Mouse (Mus musculus): ENCODE results near the gene Col19a1.
A peak's percentile ranks its signal among the peaks of the same experiment; 100 is the strongest.

Gene Col19a1

DNA sequence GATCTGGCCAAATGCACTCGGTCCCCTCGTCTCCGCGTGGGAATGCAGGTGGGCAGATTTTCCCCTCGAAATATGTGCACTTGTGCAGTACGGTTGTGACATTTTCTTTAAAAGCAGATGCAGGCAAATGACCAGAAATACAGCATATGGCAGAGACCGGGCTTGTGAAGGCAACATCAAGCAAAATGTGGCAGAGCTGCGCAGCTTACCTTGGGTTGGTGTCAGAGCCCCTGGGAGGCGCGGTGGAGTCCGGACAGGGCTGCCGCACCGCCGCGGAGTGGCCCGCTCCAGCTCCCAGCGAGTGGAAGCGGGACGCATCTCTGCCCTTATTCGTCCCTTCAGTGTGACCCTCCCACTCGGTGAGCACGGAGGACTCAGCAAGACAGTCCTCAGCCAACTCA lies at the start of gene Col19a1:
Col19a1 (minus strand) TSS at position 332 of the 401 bp plus-strand sequence.
- DNase-seq (ENCODE audit: low spot score in 2 of 2), result no peak

DNA sequence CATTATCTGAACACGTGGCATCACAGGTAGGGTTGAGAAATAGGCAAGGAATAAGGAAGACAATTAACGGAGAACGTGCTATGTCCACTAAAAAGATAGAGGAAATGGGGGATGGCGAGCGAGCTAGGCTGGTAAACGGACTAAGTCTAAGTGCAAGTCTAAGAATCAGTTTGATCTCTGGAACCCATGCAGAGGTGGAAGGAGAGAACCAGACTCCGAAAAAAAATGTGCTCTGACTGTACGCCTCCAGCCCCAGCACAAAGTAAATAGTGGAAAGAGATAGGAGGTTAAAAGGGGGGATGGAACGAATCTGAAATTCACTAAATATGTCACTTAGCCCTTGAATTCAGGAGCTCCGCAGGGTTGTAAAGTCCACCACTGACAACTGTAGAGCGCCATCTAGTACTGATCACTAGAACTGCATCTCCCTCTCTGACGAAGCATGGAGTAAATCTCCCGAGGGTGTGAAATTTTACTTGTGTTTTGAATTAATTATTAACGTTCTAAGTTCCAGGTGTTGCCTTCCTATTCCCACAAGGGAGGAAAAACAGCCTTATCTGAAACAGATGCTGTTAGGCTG lies 46.4 kb upstream of the Col19a1 start:
- DNase-seq (ENCODE audit: low spot score in 2 of 2), result no peak

DNA sequence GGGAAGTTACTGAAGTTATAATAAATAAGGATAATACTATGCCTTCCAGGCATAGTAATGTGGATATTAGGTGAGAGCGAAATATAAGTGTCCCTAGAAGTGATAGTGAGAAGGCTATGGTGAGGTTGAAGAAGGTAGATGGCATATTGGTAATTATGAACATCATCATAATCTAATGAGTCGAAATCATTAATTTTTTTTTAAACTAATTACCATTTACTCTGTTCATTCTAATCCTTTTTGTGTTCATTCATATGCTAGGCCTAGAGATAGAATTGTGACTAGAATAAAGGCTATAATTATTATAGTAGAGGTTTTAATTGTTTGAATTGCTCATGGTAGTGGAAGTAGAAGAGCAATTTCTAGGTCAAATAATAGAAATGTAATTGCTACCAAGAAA lies 25.3 kb upstream of the Col19a1 start:
- DNase-seq (ENCODE audit: low spot score in 2 of 2), result peak in 1 of 2 experiments; percentile 85

DNA sequence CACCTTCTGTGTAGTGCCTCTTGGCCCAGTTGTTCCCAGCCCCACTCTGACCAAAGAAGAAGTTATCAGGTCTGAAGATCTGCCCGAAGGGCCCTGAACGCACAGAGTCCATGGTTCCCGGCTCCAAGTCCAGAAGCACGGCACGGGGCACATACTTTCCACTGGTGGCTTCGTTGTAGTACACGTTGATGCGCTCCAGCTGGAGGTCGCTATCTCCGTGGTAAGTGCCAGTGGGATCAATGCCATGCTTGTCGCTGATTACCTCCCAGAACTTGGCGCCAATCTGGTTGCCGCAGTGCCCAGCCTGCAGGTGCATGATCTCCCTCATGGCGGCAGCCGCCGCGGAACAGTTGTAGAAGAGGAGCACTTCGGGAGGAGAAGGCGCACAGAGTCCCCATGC lies 7.8 kb upstream of the Col19a1 start:
- DNase-seq (ENCODE audit: low spot score in 2 of 2), result no peak

DNA sequence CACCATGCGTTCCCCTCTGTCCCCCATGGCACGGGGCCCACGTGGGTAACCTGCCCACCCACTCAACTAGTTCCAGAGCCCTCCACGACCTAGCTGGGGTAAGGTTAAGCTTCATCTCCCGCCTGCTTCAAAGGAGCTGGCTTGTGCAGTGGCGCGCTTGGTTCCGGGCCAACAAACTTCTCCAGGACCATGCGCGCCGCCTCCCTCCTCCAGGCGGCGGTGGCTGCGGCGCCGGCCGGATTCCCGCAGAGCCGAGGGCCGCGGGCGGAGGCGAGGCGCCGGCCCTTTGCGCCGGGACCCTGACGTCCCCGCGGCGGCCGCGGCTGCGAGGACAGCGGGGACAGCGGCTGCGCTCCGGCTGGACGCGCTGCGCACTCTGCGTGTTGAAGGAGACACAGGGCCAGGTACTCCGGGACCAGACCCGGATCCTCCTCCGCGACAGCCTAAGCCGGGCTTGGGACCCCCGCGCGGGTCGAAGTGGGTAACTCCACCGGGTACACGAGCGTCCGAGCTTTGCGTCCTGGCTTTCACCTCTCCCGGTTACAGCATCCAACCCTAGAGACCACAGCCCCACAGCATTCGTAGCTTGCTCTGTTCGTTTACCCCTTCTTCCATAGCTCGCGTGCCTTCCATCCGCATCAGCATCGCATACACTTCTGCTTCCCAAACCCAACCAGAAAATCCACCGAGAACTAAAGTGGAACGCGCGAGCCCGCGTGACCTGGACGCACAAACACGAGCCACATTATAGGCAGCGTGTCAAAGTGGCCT lies 717 bp downstream of the Col19a1 start:
- no peak for DNase-seq (ENCODE audit: low spot score in 2 of 2)

DNA sequence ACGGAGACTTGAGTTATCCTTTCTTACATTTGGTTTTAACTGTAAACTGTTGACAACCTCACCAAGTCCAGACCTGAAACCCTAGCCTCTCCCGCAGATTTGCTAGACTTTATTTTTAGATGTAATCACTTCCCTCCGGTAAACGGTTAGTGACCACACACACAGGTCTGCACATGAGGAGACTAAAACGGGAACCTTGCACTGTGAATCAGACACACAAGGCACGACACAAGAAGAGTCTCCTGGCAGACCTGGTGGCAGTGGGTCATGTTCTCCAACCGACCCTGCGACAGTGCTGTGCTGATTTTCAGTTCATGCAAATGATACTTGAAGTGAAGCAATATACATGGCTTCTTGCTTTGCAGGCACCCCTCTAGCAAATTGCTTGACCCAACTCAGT lies 14.7 kb downstream of the Col19a1 start:
- DNase-seq (ENCODE audit: low spot score in 2 of 2), result no peak

DNA sequence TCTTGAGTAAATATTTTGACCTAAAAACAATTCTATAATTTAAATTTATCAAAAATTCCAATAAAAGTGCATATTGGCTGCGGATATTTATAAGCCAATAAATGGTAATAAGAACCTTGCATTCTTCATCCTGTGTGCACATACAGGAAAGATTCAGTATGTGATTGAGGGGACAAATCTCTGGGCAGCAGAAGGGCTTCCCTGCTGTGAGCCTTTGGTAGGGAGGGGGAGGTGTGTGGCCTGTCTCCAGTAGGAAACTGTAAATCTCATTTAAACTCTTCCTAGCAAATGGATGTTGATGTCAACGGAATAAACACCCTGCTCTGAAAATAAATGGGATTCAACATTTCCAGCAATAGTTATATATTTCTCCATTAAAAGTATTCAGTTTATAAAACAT lies 23.2 kb downstream of the Col19a1 start:
- DNase-seq (ENCODE audit: low spot score in 2 of 2), result no peak

DNA sequence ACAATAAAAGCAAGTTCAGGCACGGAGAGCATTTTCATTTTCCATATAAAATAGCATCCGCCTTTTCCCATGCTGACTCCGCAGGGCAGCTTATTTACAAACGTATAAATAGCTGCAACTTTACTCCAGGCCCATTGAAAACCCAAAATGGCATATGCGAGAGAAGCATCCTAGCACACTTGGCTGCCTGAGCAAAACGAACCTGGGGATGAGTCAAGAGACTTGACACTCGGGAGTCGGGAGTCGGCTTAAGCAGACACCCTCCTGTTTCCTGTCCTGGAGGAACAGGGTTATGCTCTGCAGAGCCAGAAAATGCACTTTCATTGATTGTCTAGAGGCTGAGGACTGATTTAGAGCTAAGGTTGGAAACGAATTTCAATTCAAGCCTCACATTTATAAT lies 29.3 kb downstream of the Col19a1 start:
- no peak for DNase-seq (ENCODE audit: low spot score in 2 of 2)

DNA sequence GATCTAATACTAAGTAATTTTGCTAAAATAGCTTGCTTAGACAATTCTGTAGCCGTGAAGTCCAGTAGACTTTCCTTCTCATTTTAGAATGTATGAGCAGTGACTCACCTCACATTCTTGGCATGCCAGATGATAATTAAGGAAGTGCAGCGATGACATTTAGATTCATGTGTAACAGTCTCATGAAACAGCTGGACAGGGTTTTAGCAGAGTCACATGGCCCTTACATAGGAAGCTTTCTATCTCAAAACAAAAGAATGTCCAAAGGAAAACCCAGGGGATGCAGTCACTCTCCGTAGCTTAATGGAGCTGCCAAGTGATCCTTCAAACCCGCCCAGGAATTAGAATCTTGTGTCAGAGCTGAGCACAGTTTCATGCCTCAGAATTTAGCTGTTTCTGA lies 33.8 kb downstream of the Col19a1 start:
- peak; percentile 21 to 28 for DNase-seq (ENCODE audit: low spot score in 2 of 2)

DNA sequence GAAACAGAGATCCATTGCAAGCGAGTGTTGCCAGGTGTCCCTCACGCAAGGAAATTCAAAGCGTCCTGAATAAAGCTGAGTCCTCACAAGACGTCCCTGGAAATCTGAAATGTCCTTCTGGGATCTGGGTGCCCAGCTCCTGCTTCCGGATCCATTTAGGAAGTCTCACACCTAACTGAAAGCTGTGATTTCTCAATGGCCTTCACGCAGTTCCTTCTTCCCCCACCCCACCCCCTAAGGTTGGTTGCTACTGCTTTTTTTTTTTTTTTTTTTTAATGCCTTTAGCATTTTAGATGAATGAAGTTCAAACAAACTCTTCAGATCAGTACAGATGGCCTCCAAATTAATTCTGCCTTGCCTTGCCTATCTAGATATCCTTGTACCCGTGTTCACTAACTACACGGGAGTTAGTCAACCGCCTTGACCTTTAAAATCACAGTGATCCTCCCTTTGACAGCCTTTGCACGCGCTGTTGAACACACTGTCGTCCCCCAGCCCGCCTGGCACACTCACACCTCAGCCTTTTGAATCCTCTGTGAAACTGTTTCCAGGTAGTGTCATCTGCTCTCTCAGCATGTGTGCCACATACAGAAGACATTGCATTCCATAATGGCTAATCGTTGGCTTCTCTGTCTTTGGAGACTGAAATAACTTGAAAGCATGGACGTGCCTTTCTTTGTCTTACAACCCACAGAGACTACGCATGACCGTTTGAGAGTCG lies 36.6 kb downstream of the Col19a1 start:
- DNase-seq (ENCODE audit: low spot score in 2 of 2), result no peak

DNA sequence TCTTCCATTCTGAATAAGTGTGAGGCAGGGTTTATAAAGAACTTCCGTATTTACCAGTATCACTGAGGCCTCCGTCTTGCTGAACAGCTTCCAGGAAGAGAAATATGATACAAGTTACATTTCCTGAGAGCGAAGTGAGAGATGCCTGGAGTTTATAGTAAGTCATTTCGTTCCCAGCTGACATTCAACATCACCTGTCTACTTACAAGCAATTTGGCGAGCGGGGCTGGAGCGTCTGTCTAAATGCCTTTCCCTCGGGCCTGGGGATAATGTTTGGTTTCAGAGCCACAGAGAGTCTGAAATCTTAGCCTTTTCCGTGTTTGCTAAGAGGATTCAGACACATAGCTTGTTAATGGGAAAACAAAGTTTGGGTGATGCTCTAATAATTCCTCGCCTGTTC lies 37.2 kb downstream of the Col19a1 start:
- DNase-seq (ENCODE audit: low spot score in 2 of 2), result no peak

DNA sequence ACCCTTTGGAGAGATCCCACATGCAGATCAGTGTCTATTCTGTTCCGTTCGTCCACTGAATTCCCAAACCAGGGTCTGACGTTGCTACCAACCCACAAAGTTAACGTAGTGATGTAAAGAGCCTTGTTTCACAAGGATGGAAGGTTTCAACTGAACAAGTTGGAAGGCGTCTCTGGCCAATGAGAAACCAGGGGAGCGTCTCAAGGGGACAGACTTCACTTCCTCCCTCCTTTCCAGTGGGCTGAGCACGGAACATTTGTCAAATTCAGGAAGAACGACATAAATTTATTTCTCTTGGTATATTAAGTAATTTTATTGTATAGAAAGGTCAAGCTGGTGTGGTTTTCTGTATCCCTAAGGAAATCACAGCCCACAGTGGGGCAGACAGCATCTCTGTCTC lies 38.2 kb downstream of the Col19a1 start:
- no peak for DNase-seq (ENCODE audit: low spot score in 2 of 2)

DNA sequence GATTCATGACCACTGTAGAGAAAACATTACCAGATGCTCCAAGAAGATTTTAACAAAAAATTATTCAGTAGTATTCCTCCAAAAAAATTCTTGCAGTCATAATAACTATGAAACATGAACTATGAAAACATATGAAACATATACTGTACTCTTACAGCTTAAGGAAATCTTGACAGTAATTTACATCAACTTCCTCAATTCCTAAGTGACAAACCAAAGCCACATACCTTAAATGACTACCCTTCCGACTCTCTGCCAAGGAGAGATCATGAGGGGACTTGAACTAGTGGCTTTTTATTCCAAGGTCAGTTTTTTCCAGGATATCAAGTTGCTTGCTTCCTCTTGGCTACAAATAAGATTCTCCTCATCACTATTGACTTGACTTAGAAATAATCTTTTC lies 39.7 kb downstream of the Col19a1 start:
- DNase-seq (ENCODE audit: low spot score in 2 of 2), result no peak

DNA sequence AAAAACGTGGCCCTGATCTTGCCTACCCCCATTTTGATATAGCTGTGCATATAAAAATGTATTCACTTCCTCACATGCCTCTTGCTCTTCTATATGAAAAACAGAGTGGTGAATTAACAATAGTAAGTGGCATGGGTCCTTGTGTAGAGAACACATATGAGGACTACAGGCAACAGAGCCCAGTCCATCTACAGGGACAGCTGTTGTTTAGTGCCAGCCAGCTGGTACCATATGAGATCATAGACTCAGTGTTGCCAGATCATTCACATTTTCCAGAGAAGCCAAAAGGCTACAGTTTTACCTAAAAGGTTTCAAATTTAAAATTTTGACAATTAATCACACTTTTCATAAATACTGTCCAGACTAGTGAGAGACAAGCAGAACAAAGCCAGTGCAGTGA lies 47.4 kb downstream of the Col19a1 start:
- no peak for DNase-seq (ENCODE audit: low spot score in 2 of 2)

DNA sequence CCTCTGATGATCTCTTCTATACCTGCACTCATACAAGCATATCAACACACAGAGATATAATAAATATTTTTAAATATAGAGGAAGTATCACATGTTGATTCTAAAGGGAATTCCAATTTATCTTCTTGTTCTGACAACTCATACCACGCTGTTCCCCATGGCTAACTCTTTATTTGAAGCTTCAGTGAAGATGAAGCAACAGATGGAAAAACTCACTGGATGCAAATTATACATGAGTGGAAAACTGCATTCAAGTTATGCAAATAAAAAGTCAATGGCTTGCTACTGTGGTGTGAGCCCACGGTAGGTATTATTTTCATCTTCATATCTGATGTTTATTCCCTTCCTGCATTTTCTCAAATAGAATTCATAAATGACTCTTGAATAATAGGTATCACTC lies 60.1 kb downstream of the Col19a1 start:
- no peak for DNase-seq (ENCODE audit: low spot score in 2 of 2)

DNA sequence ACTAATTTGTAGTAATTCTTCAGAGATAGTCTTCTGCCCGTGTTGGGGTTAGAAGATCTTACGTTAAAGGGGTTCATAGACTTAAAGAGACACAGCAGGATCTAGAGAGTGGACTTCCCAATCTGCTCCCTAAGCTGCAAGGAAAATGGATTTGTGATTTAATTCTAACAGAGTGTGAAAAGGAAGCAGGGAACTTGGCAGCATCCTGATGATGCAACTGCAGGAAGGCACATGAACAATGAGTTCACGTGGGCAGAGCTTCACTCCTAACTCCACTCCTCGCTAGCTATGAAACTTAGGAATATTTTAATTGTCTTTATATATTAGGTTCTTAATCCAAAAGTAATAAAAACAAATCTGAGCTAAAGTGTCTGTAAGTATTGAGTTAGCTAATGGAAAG lies 69.8 kb downstream of the Col19a1 start:
- no peak for DNase-seq (ENCODE audit: low spot score in 2 of 2)

DNA sequence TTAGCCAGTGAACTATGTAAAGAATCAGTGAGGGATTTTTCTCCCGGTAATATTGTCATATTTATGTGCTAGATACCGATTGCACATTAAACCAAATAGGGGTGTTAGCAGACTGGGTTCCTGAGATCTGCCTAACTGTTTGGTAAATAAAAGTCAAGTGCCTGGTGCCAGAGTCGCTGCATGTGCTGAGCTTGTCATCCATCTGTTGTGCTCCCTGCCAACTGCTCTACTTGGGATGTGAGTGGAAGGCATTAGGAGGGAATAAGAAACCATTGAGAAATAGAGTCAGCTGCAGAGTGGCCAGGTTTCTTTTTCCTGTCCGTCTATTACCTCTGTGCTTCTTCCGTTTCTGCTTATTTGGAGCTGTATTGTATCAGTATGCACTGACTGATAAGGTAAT lies 71.9 kb downstream of the Col19a1 start:
- no peak for DNase-seq (ENCODE audit: low spot score in 2 of 2)

DNA sequence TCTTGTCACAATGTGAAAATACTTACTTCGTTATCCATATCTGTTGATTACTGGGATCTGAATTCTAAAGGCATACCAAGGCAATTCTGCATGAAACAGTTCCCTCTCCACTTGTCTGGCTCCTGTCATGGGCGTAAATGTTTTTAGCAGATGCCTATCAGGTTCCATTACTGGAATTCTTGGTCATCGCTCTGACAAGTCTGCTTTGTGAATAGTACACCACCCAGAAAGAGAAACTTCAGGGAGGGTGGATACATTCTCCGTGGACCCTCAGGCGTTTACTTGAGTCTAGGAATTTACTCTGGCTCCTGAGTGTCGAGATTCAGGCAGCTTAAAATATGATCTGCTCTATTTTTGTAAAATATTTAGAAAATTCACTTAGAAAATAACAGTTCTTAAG lies 75.7 kb downstream of the Col19a1 start:
- DNase-seq (ENCODE audit: low spot score in 2 of 2), result no peak

DNA sequence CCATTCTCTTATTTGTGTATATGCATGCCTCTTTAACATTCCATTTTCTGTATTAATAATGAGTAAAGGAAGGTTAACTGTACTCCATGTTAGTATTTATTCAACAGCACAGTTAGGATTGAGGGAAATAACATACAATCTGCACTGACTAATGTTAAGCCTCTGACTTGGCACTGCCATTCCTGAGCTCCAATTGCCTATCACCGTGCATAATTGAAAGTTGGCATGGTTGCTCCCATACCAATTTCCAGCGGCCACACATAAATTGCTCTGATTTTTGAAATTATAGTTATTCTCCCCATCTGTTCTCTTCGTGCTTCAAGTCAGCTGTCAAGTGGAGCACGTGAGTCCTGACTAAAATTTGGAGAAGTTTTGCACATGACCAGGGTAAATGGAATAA lies 91.9 kb downstream of the Col19a1 start:
- DNase-seq (ENCODE audit: low spot score in 2 of 2), result no peak

DNA sequence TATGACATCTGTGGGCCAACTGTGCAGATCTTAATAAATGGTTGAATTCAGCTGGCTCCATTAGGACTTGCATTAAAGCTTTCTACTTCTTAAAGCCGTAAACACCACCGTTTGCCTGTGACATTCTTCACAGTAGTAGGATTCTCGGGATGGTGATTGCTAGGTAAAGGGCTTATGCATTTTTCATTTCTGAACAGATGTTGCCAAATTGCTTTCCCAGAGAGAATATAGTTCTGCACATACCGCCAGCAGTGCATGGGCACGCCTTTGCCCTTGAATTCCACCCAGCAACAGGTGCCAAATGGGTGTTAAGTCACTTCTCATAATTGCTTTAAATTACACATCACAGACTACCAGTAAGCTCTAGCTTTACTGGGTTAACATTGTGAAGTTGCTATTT lies 103.1 kb downstream of the Col19a1 start:
- DNase-seq (ENCODE audit: low spot score in 2 of 2), result no peak

DNA sequence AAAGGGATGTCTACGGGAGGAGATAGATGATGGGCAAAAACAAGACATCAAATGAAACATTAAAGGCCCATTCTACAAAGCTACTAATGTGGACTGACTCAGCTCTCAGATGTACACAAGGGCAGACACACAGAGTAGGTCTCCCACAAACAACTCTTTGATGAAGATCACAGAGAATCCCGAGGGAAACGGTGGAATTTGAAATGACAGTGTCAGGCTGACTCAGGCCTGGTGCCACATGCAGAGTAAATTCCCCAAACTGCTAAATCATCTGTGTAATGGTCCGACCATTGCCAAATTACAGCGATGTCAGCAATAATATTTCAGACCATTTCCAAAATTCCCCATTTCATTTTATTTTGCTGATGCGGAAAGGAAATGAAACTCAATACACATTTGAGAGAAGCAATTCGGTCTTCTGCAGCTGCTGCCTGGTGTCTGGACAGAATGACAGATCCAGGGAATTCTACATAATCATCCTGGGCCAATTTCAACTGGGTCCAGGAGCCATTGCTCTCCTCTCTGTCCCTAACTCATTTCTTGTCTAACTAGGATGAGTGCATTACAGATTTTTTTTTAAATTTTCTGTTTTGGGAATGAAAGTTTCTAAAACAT lies 116.1 kb downstream of the Col19a1 start:
- peak in 1 of 2 experiments; percentile 8 for DNase-seq (ENCODE audit: low spot score in 2 of 2)

DNA sequence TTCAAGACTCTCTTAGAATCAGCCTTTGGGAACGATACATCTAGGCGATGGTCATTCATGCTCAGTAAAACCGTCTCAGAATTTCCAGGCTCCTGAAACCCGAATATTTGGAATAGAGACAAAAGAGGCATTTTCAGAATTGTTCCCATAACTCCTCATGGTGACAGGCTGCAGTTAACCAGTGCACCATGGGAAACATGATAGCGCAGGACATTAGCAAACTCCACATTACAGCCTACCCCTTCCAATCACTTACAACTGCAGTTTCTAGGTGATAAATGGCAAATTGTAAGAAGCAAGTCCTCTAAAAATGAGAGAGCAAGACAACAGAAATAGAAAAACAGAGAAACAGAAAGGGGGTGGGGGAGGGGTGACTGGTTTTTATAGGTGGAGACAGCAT lies 116.6 kb downstream of the Col19a1 start:
- DNase-seq (ENCODE audit: low spot score in 2 of 2), result no peak
